Mouse (Mus musculus): ENCODE measurements around the gene Taok3. TPM values are rescaled to one million over a fixed set of nuclear protein-coding genes. Genes with fewer than 3 reads are reported as not detected.
A peak's percentile ranks its signal among the peaks of the same experiment; 100 is the strongest.

The Taok3 gene
- total RNA-seq, 2 experiments from 2014 or later = 39.3 to 39.5 TPM

DNA sequence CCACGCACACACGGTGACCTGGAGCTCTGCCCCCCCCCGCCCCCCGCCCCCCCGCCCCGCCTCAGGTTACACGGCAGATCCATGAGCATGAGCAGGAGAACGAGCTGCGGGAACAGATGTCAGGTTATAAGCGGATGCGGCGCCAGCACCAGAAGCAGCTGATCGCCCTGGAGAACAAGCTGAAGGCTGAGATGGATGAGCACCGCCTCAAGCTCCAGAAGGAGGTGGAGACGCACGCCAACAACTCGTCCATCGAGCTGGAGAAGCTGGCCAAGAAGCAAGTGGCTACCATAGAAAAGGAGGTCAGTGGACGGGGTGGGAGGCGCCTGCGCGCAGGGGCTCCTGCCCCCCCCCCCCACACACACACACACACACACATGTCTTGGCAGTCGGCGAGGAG is 130.9 kb downstream of the Taok3 start:
- DNase-seq (ENCODE audit: low spot score in 2 of 2) = no peak

DNA sequence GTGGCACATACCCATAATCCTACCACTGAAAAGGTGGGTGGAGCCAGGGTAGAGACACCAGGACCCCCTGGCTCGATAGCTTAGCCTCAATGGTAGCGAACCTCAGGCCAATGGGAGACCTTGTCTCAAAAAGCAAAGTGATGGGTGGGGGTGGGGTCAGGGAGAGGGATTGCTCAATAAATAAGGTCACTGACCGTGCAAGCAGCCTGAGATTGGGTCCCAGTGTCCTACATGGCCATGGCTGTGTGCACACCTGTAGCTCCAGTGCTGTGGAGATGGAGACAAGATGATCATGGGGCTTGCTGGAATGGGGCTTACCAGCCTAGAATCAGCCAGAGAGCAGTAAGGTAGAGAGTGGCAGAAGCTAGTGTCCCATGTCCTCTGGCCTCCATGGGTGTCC is 131.8 kb downstream of the Taok3 start:
- DNase-seq (ENCODE audit: low spot score in 2 of 2) = no peak

GRCm38 (mm10) chr5:117258276-117258675 is 138.3 kb downstream of the Taok3 start:
- DNase-seq (ENCODE audit: low spot score in 2 of 2) = no peak

DNA sequence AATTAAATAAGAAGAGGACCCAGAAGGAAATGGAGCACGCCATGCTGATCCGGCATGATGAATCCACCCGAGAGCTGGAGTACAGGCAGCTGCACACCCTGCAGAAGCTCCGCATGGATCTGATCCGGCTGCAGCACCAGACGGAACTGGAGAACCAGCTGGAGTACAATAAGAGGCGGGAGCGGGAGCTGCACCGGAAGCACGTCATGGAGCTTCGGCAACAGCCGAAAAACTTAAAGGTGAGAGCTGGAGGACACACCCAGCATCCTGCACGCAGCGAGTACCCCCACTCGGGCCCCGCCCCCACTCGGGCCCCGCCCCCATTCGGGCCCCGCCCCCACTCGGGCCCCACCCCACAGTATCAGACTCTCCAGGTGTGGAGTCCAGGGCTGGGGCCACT is 143.6 kb downstream of the Taok3 start:
- DNase-seq (ENCODE audit: low spot score in 2 of 2) = no peak

- no peak for DNase-seq (ENCODE audit: low spot score in 2 of 2)
Observed at GRCm38 (mm10) chr5:117264701-117265100, 144.8 kb downstream of the Taok3 start.

- no peak for DNase-seq (ENCODE audit: low spot score in 2 of 2)
Observed at GRCm38 (mm10) chr5:117267913-117268312, 148.0 kb downstream of the Taok3 start.

- no peak for DNase-seq (ENCODE audit: low spot score in 2 of 2)
Observed at GRCm38 (mm10) chr5:117268749-117269148, 148.8 kb downstream of the Taok3 start.

GRCm38 (mm10) chr5:117269395-117269794 is 149.5 kb downstream of the Taok3 start:
- DNase-seq (ENCODE audit: low spot score in 2 of 2) = no peak

GRCm38 (mm10) chr5:117271945-117272344 is 152.0 kb downstream of the Taok3 start:
- no peak for DNase-seq (ENCODE audit: low spot score in 2 of 2)

DNA sequence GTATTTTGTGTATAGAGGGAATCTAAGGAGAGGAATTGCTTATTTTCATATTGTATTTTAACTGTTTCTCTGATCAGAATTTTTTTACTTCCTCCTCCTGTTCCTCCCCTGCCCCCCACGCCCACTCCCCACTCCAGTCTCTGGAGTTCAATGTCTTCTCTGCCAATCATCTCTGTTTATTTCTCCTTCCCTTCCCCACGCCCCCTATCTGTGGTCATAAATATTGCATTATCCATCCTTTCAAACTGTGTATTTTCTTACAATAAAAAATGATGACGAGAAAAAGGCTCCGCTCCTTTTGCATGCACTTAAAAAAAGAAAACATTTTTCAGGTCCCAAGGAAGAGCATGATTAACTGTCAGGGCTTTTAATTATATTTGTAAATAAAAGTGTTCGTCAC is 154.9 kb downstream of the Taok3 start:
- no peak for DNase-seq (ENCODE audit: low spot score in 2 of 2)

GRCm38 (mm10) chr5:117277784-117278183 is 157.9 kb downstream of the Taok3 start:
- DNase-seq (ENCODE audit: low spot score in 2 of 2) = no peak

DNA sequence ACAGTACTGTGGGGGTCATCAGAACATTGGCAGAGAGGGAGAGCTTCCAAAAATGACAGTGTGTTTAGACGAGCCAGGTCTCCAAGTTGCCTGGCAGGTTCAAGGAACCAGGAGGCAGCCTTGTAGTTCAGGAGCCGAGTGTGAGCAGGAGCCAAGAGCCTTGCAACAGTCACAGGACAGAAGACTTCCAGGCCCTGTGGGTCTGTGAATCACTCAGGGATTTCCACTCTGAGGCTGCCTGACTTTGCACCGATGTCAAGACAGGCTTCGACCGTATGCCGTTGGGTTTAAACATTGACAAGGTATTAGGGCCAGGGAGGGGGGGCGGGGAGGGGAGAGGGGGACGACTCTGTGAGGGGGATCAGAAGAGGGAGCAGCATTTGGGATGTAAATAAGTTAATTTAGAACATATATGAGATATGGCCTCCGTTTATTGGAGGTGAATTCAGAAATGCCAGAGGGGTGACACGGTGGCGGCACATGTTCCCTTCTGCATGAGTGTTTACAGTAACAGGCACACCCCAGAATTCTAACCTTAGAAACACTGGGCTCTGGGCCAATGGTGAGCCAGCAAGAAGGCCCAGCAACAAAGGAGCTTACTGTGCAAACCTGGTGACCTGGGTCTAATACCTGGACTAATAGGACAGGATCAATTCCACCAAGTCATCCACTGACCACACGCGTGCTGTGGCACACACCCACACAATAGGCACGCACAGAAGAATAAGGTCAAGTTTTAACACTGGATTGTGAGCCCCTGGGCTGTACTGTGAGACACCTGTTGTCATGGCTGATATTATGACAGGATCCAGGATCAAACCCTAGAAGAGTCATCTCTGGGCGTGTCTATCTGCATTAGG is 159.1 kb downstream of the Taok3 start:
- no peak for DNase-seq (ENCODE audit: low spot score in 2 of 2)

DNA sequence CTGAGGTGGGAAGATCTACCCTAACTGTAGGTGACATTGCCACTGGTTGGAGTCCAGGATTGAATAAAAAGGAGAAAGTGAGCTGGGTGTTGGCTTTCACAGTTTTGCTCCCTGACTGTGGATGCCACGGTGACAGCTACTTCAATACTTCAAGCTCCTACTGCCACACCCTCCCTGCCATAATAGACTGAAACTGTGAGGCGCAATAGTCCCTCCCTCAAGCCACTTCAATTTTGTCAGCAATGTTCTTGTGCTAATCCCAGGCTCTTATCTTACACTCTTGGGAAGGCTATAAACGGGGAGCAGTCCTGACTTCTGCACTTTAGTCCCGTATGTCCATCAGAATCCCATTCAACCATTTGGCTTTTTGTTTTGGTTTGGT is 159.7 kb downstream of the Taok3 start:
- DNase-seq (ENCODE audit: low spot score in 2 of 2) = no peak

- no peak for DNase-seq (ENCODE audit: low spot score in 2 of 2)
Observed at GRCm38 (mm10) chr5:117281536-117281935, 161.6 kb downstream of the Taok3 start.

GRCm38 (mm10) chr5:117282360-117282759 is 162.4 kb downstream of the Taok3 start:
- no peak for DNase-seq (ENCODE audit: low spot score in 2 of 2)

- no peak for DNase-seq (ENCODE audit: low spot score in 2 of 2)
Observed at GRCm38 (mm10) chr5:117284029-117284428, 164.1 kb downstream of the Taok3 start.

GRCm38 (mm10) chr5:117284682-117285081 is 164.8 kb downstream of the Taok3 start:
- DNase-seq (ENCODE audit: low spot score in 2 of 2) = no peak

- no peak for DNase-seq (ENCODE audit: low spot score in 2 of 2)
Observed at GRCm38 (mm10) chr5:117285266-117285665, 165.3 kb downstream of the Taok3 start.

DNA sequence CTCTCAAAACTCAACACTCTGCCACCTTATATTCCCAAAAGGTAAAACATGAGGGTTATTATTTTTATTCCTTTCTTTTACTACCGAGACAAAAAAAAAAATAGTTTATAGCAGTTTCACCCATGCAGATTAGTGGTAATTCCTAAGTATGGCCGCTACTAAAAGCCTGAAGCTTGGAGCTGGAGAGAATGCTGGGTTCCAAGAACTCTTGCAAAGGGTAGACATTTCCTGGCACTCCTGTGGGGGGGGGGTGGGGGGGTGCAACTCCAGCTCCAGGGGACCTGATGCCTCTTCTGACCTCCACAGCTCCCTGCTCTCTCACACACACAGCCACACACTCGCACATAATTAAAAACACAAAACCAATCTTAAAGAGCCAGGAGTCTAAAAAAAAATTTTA is 166.4 kb downstream of the Taok3 start:
- DNase-seq (ENCODE audit: low spot score in 2 of 2) = no peak

DNA sequence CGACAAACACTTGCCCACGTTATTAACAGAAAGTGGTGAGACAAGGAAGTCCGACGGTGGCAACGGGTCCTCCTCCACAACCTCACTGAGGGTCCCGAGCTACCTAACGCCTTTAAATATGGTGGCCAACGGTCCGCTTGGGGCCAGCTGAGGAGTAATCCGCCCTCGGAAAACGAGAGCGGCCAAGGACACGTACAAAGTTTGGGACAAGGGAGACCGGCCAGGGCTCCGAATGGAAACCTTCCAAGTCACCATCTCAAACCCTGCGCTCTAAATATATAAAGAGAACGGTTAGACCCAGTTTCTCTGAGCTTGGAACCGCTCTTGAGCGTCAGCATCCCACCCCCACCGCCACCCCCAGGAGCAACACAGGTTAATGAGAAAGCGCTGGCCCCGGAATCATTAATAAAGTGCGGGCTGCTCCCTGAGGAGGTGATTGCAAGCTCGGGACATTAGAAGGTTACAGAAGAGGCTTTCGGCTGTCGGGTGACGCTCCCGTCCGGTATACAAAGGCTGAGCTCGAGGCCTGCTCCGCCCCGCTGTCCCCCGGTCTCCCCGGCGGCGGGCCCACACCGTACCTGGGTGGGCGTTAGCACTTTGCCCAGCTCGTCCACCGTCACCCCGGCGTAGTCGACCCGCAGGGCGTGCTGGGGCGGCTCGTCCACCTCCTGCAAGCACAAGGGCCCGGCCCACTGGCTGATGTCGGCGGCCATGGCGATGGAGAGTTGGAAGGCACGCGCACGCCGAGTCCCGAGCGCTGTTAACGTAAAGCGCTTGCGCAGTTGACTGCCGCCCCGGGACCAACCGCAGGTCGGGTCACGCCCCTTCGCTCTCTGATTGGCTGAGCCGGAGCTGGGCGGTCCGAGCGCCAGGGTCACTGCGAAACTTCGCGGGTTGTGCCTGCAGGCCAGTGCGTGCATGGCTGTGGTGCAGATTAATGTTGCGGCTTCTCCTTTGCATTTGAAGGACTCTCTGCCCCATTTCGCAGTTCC is 167.2 kb downstream of the Taok3 start, which contains the start of gene Pebp1:
Pebp1 (minus strand) TSS at position 795 of the 992 bp plus-strand sequence.
- peak; percentile 90 to 93 for DNase-seq (ENCODE audit: low spot score in 2 of 2)

DNA sequence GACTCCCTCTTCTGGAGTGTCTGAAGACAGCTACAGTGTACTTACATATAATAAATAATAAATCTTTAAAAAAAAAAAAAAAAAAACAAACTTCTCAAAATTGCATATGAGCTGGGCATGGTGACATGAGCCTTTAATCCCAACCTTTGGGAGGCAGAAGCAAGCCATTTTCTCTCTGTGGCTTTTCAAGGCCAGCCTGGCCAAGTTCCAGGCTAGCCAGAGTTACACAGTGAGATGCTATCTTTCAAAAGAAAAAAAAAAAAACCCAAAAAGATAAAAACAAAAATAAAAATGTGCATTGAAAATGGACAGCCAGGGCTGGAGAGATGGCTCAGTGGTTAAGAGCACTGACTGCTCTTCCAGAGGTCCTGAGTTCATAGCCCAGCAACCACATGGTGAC is 169.7 kb downstream of the Taok3 start:
- no peak for DNase-seq (ENCODE audit: low spot score in 2 of 2)

- no peak for DNase-seq (ENCODE audit: low spot score in 2 of 2)
Observed at GRCm38 (mm10) chr5:117290081-117290480, 170.2 kb downstream of the Taok3 start.

Data from adrenal gland, postnatal 4 days (tissue).